Mouse (Mus musculus): ENCODE results near the gene Pidd1. TPM values are rescaled to one million over a fixed set of nuclear protein-coding genes. Genes with fewer than 3 reads are reported as not detected.

The Pidd1 gene
- 1.2 and 1.4 TPM in 2 replicates for polyA plus RNA-seq (2015; fragmentation: Nextera tagmentation; extraction: Ambion mirVana)

DNA sequence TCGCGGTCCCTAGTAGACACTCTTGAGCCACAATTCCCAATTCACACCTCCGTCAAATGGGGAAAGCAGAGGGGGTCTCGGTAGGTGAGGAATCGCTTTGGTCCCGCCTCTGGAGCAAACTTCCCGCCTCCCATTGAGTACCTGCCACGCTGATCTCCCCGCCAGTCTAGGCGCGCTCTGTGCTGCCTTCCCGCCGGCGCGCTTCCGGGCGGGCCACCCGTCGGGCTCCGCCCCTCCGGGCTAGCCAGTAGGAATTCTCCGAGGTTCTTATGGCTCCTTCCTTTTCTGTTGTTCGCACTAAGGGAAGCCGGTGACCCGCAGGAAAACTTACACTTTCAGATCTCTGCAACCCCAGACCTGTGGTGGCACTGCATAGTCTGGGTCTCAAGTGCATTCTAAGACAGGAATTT, at the start of gene Pidd1:
Gene Pidd1, minus strand, starts transcription at position 198 of the 410 bp plus-strand sequence.

GRCm38 (mm10) chr7:141475011-141475804, 31.4 kb upstream of the Pidd1 start, which contains the start of the genes Polr2l and Tspan4:
Gene Polr2l (minus strand): TSS chr7:141475132.
Gene Tspan4 (plus strand): TSS chr7:141475240.

DNA sequence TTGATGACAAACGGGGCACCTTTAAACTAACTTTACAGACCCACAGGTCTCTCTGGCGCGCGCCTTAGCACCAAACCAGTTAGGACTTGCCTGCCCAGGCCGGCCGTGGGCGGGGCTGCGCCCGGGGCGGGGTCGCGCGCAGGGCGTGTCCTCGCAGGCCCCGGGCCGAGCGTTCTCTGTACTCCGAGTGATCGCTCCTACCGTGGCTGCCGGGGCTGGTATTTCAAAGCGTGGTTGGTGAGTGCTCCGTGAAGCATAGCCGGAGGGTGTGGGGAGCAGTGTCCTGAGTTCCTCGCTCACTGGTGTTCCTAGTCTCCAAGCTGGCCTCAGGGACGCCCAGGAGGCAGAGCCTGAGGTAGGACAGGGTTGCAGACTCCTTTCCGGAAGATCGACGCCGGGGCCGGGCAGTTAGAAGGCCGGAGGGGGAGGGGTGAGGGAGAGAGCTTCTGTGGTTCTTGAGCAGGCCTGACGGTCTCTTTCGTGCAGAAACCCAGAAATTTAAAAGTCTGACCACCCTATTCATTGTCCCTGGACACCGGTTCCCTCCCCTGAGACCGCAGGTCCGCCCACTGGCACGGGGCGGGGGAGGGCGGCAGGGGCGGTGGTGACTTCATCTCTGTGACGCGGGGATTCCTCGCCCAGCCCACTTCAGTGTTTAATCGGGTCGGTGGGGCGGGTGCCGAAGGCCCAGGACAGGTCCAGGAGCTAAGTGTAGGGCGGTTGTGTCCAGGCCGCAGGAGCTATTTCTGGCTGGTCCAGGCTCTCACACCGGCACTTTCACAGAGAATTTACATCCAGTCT, 23.6 kb upstream of the Pidd1 start, which contains the start of gene Cd151:
Gene Cd151, plus strand, starts transcription at position 163 of the 801 bp plus-strand sequence.

GRCm38 (mm10) chr7:141460391-141461113, 16.7 kb upstream of the Pidd1 start, which contains the start of gene Cracr2b:
Gene Cracr2b (plus strand): TSS chr7:141461094.

DNA sequence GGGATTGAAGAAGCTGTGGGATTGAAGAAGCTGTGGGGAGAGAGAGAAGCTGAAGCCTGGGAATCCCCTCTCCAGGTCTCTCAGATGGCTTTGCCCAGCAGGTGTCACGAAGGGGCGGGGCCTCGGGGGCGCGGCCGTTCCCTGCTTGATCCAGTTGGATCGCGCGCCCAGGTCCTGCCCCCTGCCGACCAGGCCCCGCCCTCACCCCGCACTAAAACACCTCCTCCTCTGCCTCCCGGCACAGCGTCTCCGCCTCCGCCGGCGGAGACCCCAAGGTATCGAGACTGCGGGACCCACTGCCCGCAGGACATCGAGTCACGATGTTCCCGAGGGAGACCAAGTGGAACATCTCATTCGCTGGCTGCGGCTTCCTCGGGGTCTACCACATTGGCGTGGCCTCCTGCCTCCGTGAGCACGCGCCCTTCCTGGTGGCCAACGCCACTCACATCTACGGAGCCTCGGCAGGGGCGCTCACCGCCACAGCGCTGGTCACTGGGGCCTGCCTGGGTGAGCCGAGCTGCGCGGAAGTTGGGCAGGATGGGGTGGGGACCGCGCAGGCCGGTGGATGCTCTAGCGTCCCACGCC, 11.2 kb upstream of the Pidd1 start, which contains the start of gene Pnpla2:
Gene Pnpla2, plus strand, starts transcription at position 232 of the 585 bp plus-strand sequence.

GRCm38 (mm10) chr7:141447110-141447991, 3.5 kb upstream of the Pidd1 start, which contains the start of gene Rplp2:
Gene Rplp2 (plus strand): TSS chr7:141447370.

DNA sequence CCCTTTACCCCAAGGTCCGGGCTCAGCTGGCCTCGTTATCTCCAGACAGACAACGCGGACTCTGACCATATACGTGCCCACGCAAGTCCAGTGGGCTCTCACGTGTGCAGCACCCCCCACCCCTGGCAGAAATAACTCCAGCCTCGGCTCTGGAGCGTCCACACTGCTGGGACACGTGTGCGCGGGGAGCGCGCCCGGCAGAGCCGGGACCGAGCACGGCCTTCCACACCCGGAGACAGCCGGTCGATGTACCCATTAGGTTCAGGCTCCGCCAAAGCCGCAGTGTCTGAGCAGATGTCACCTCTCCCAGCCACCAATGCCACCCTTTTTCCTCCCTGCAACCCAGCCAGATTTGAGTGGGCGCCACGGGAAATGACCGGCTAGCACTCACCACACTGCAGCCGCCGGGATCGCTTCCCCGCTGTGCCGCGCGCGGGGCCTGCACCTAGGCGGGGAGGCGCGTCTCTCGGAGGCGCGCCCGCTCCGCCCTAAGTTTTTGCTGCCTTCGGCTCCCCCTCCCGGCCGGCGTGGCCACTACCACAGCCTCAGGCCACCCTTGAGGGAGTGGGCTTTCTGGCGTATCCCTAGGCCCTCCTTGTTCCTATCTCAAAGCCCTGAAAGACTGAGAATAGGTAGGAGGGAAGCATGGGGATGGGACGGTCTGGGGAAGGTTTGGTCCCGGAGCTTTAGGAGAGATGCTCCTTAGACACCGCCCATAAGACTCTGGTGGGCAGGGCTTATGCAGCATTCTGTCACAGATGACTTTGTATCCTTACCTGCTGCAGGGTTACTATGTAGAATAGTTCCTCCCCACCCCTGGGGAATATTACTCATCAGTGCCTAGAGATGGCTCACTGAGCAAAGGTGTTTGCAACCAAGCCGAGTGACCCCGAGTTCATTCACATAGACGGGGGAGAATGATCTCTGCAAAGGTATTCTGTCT, 6.4 kb downstream of the Pidd1 start, which contains the start of gene Slc25a22:
Gene Slc25a22, minus strand, starts transcription at position 715 of the 943 bp plus-strand sequence.

DNA sequence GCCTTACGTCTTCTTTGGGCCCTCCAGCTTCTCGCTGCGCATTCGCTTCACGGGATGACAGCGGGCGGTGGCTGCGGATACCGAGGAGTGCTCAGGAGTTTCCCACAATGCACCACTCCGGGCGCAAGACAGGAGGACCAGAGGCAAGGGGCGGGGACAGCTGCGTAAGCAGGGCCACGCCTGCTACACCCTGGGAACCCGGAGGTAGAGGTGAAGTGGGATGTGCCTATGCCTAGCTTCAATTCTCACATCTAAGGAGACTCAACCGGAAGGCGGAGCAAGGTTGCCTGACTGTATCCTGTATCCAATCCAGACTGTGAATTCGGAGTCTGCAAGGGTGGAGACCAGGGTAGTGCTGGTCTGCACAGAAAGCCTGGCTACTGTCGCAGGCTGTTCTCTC, 14.5 kb downstream of the Pidd1 start, which contains the start of gene Cend1:
Gene Cend1, minus strand, starts transcription at position 182 of the 400 bp plus-strand sequence.

DNA sequence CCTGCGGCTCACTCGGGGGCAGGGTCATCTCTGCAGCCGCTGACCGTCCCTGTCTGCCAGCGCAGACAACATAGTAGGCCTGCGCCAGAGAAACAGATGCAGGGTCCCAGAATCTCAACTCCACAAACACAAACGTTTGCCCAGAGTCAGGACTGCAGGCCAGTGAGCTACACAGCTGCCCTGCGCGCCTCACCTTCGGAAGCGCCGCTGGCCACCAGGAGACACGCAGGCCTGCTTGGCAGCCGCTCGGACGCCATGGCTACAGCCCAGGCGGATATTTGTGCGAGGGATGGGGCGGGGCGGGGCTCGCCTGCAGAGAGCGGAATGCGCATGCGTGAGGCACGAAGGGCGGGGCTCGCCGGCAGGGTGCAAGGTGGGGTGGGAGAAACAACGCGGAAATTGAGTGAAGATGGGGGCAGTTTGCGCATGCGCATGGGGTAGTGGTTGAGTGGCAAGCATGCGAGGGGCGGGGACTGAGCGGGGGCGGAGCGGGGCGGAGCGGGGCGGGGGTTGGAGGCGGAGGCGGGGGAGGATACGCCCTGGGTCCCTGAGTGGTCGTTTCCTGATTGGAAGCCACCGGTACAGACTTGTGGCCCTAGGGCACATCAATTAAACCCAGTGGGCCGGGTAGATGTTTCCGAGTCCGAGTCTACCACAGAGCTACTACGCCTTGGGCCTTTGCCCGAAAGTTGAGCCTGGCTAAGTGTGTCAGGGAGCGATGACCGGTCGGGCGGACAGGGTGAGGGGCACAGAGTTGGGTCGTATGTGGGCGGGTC, 29.8 kb downstream of the Pidd1 start, which contains the start of gene Gatd1:
Gene Gatd1, minus strand, starts transcription at position 328 of the 776 bp plus-strand sequence.

DNA sequence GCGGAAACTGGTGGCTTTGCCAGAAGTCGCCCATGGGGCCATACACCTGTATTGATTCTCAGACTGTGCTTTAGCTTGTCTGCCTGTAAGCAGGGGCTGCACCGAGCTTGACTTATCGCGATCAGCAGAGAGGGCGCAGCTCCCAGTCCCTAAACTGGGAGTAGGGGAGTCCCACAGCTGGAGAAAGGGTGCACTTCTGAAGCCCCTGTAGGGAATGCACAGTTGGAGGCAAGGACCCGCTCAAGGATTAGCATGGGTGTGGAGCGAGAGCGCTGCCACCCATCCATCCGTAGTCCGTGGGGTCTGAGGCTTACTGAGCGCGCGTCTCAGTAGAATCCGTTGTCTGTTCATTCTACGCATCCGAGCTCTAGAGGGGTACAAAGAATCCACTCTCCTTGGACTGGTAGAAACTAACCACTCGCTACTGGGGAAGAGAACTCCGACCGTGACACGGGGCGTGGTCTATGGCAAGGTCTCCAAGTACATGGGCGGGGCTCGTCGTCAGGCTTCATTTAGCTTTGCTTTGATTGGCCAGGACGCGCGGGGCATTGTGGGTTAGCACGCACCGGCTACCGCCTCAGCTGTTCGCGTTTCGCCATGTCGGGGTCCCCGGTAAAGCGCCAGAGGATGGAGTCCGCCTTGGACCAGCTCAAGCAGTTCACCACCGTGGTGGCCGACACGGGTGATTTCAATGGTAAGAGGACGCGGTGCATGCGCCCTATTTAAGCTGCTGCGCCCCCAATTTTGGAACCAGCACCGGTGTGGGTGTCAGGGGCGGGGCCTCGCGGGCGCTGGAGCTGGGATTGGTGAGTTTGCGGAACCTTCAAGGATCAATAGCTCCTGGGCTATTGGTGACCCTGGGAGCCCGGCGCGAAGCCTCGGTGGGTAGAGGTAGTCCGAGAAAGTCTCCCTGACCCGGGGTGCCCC, 51.9 kb downstream of the Pidd1 start, which contains the start of gene Taldo1:
Gene Taldo1, plus strand, starts transcription at position 575 of the 927 bp plus-strand sequence.

Other genes with a start within 250 kb of the Pidd1 start
- 4.5 and 5.7 TPM in 2 replicates for gene Lrrc56, start 249.9 kb downstream of the Pidd1 start, polyA plus RNA-seq (2015; fragmentation: Nextera tagmentation; extraction: Ambion mirVana)
- 0.18 and 0.44 TPM in 2 replicates for gene Lmntd2, start 229.9 kb downstream of the Pidd1 start, polyA plus RNA-seq (2015; fragmentation: Nextera tagmentation; extraction: Ambion mirVana)
- 18.2 and 21.4 TPM in 2 replicates for gene Rassf7, start 228.2 kb downstream of the Pidd1 start, polyA plus RNA-seq (2015; fragmentation: Nextera tagmentation; extraction: Ambion mirVana)
- 32.1 and 33.6 TPM in 2 replicates for gene Phrf1, start 215.2 kb downstream of the Pidd1 start, polyA plus RNA-seq (2015; fragmentation: Nextera tagmentation; extraction: Ambion mirVana)
- gene Irf7, start 177.5 kb downstream of the Pidd1 start, polyA plus RNA-seq (2015; fragmentation: Nextera tagmentation; extraction: Ambion mirVana) = 4.4 and 5.6 TPM in 2 replicates
- 0.20 TPM in 1 of 2 replicates, not detected in the other for gene Cdhr5, start 167.2 kb downstream of the Pidd1 start, polyA plus RNA-seq (2015; fragmentation: Nextera tagmentation; extraction: Ambion mirVana)
- gene Sct, start 164.9 kb downstream of the Pidd1 start, polyA plus RNA-seq (2015; fragmentation: Nextera tagmentation; extraction: Ambion mirVana) = 6.4 and 7.7 TPM in 2 replicates
- gene Drd4, start 152.0 kb downstream of the Pidd1 start, polyA plus RNA-seq (2015; fragmentation: Nextera tagmentation; extraction: Ambion mirVana) = 0.62 and 1.3 TPM in 2 replicates
- 212 and 254 TPM in 2 replicates for gene Deaf1, start 116.3 kb downstream of the Pidd1 start, polyA plus RNA-seq (2015; fragmentation: Nextera tagmentation; extraction: Ambion mirVana)
- 41.4 and 42.7 TPM in 2 replicates for gene Tmem80, start 116.3 kb downstream of the Pidd1 start, polyA plus RNA-seq (2015; fragmentation: Nextera tagmentation; extraction: Ambion mirVana)
- 0.45 and 0.84 TPM in 2 replicates for gene Eps8l2, start 105.1 kb downstream of the Pidd1 start, polyA plus RNA-seq (2015; fragmentation: Nextera tagmentation; extraction: Ambion mirVana)
- gene Taldo1, start 51.8 kb downstream of the Pidd1 start, polyA plus RNA-seq (2015; fragmentation: Nextera tagmentation; extraction: Ambion mirVana) = 246 and 267 TPM in 2 replicates
- 44.0 and 44.6 TPM in 2 replicates for gene Gatd1, start 29.9 kb downstream of the Pidd1 start, polyA plus RNA-seq (2015; fragmentation: Nextera tagmentation; extraction: Ambion mirVana)
- gene Cend1, start 14.5 kb downstream of the Pidd1 start, polyA plus RNA-seq (2015; fragmentation: Nextera tagmentation; extraction: Ambion mirVana) = 255 and 295 TPM in 2 replicates
- gene Slc25a22, start 6.1 kb downstream of the Pidd1 start, polyA plus RNA-seq (2015; fragmentation: Nextera tagmentation; extraction: Ambion mirVana) = 69.2 and 77.6 TPM in 2 replicates
- 775 and 923 TPM in 2 replicates for gene Rplp2, start 3.3 kb upstream of the Pidd1 start, polyA plus RNA-seq (2015; fragmentation: Nextera tagmentation; extraction: Ambion mirVana)
- 19.9 and 22.2 TPM in 2 replicates for gene Pnpla2, start 11.2 kb upstream of the Pidd1 start, polyA plus RNA-seq (2015; fragmentation: Nextera tagmentation; extraction: Ambion mirVana)
- gene Cracr2b, start 17.1 kb upstream of the Pidd1 start, polyA plus RNA-seq (2015; fragmentation: Nextera tagmentation; extraction: Ambion mirVana) = 4.9 and 10.1 TPM in 2 replicates
- gene Cd151, start 23.4 kb upstream of the Pidd1 start, polyA plus RNA-seq (2015; fragmentation: Nextera tagmentation; extraction: Ambion mirVana) = 18.5 and 18.6 TPM in 2 replicates
- 86.6 and 89.5 TPM in 2 replicates for gene Polr2l, start 31.1 kb upstream of the Pidd1 start, polyA plus RNA-seq (2015; fragmentation: Nextera tagmentation; extraction: Ambion mirVana)
- gene Tspan4, start 31.2 kb upstream of the Pidd1 start, polyA plus RNA-seq (2015; fragmentation: Nextera tagmentation; extraction: Ambion mirVana) = 106 TPM in 2 replicates
- 50.4 and 51.1 TPM in 2 replicates for gene Chid1, start 95.8 kb upstream of the Pidd1 start, polyA plus RNA-seq (2015; fragmentation: Nextera tagmentation; extraction: Ambion mirVana)
- gene Ap2a2, start 118.1 kb upstream of the Pidd1 start, polyA plus RNA-seq (2015; fragmentation: Nextera tagmentation; extraction: Ambion mirVana) = 88.9 and 101 TPM in 2 replicates
- 0.08 and 0.15 TPM in 2 replicates for gene Muc6, start 211.3 kb upstream of the Pidd1 start, polyA plus RNA-seq (2015; fragmentation: Nextera tagmentation; extraction: Ambion mirVana)
- gene Muc2, start 246.3 kb upstream of the Pidd1 start, polyA plus RNA-seq (2015; fragmentation: Nextera tagmentation; extraction: Ambion mirVana) = 0.32 and 0.65 TPM in 2 replicates

Data from neural tube, postnatal 0 days (tissue).